Mouse (Mus musculus) ES-E14 (cell line): ENCODE data around the gene Pram1.

Experiments used
- HCFC1 ChIP-seq: IDR thresholded peaks from 2 replicates; pipeline ENCODE4 v1.6.1; 2012; ENCODE audit warnings: low read length, inconsistent platforms, borderline replicate concordance; ENCODE audit not compliant: insufficient read depth
- ZC3H11A ChIP-seq: IDR thresholded peaks from 2 replicates; pipeline ENCODE4 v1.6.1; 2012; ENCODE audit warnings: low read depth, mild to moderate bottlenecking, inconsistent platforms, low read length, borderline replicate concordance
- ZNF384 ChIP-seq: IDR thresholded peaks from 2 replicates; pipeline ENCODE4 v1.6.1; 2012; ENCODE audit warnings: low read depth, low read length, inconsistent platforms

DNA sequence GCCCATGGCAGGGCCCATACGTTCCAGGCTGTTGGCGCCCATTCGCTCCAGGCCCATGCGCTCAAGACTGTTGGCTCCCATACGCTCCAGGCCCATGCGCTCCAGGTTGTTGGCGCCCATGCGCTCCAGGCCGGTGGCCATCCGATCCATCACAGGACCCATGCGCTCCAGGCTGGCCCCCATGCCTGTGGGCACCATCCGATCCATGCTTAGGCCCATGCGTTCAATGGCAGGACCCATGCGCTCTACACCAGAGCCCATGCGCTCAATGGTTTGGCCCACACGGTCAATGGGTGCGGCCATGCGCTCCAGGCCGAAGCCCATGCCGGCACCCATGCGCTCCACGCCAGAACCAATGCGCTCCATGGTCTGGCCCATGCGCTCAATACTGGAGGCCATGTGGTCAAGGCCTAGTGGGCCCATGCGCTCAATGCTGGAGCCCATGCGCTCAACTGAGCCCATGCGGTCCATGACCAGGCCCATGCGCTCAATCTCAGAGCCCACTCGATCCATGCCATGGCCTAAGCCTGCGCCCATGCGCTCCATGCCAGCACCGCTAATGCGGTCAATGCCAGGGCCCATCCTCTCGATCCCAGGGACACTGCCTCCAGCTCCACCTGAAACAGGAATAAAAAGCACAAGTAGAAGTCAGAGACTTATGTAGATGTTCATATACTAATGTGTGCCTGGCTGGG lies 12.1 kb downstream of the Pram1 start:
- TF ChIP-seq HCFC1 = no peak
- TF ChIP-seq ZNF384 = no peak
- TF ChIP-seq ZC3H11A = no peak
